Mouse (Mus musculus): ENCODE measurements at regions not wholly inside any gene's neighbourhood (a gene's known extent, or its start where the extent isn't known, plus 50 kb on each side); places are given as distances from the start of the nearest gene placed in this dataset.

GRCm38 (mm10) chr8:112093554-112093953 is 78.7 kb upstream of the Gm6793 start:
- TF ChIP-seq CTCF (IDR thresholded peaks at IDR 0.05; ENCODE audit: extremely low read depth, insufficient read depth, insufficient read length, insufficient replicate concordance) (no peak), POLR2A (IDR thresholded peaks at IDR 0.05; ENCODE audit: low read depth, low read length) (no peak)

Measured in spleen, adult 2 months (tissue).